Mouse (Mus musculus): ENCODE measurements around the gene Ubxn7. TPM values are rescaled to one million over a fixed set of nuclear protein-coding genes. Genes with fewer than 3 reads are reported as not detected.
A peak's percentile ranks its signal among the peaks of the same experiment; 100 is the strongest.

The Ubxn7 gene
- total and polyA plus RNA-seq, 2 experiments from 2014 or later, result 10.7 to 37.0 TPM

DNA sequence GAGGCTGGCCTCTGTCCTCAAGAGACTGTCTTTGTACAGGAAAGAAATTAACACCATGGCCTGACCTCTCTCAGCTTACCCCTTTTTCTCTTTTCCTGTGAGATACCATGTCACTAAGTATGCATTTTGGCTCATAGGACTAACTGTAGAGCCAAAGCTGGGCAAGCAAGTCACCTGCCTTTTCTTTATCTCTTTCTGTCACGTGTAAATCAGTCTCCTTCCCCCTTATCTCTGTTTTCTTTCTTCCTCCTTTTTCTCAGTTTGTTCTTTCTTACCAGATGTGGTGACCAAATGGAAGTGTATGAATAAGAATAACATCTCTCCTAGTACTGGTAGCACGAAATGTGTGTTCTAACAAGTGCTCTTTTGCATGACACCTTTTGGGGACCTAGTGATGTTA is 52.8 kb downstream of the Ubxn7 start:
- Histone ChIP-seq H3K27me3 (ENCODE audit: insufficient read depth, low read length) (no peaks in the 10 kb centered on the region), H3K27ac (ENCODE audit: low read depth, low read length) (no peak overlapping the region), H3K9ac (replicated peaks; ENCODE audit: low read length, poor library complexity, severe bottlenecking) (no peak overlapping the region), H3K4me1 (ENCODE audit: insufficient read depth, low read length) (no peaks in the 10 kb centered on the region), H3K4me3 (ENCODE audit: low read depth, low read length) (no peak overlapping the region), H3K36me3 (ENCODE audit: insufficient read depth, low read length) (peaks cover 25% of the 10 kb centered on the region), H3K4me2 (ENCODE audit: low read depth, low read length, poor library complexity, severe bottlenecking) (no peak overlapping the region), H3K9me3 (ENCODE audit: low read length) (no peaks in the 10 kb centered on the region)
- no peak for DNase-seq (ENCODE audit: low spot score)
- 91% methylated on average over 2 of the region's 2 CpGs for WGBS
- no peak for TF ChIP-seq CTCF (IDR thresholded peaks at IDR 0.05)
- no peak for ATAC-seq (ENCODE audit: low FRiP score)

DNA sequence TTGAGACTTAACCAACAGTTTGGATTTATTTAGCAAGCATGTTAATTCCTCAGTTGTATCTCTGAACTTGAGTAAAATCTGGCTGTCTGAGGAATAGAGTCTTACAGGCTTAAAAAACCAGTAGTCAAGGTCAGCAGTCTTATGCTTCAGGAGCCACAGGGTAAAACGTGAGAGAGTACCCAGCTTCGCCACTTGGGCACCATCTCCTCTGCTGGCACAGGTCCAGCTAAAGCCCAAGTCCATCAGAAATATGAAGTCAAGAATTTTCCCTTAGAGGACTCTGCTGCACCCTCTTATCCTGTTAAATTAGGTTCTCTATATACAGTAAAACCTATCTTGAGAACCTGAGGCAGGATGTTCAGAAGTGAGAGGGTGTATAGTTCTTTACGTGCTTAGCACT is 54.8 kb downstream of the Ubxn7 start:
- Histone ChIP-seq H3K36me3 (ENCODE audit: insufficient read depth, low read length) (peaks cover 19% of the 10 kb centered on the region), H3K4me3 (ENCODE audit: low read depth, low read length) (no peak overlapping the region), H3K4me1 (ENCODE audit: insufficient read depth, low read length) (no peaks in the 10 kb centered on the region), H3K27ac (ENCODE audit: low read depth, low read length) (no peak overlapping the region), H3K27me3 (ENCODE audit: insufficient read depth, low read length) (no peaks in the 10 kb centered on the region), H3K4me2 (ENCODE audit: low read depth, low read length, poor library complexity, severe bottlenecking) (no peak overlapping the region), H3K9me3 (ENCODE audit: low read length) (no peaks in the 10 kb centered on the region), H3K9ac (replicated peaks; ENCODE audit: low read length, poor library complexity, severe bottlenecking) (no peak overlapping the region)
- TF ChIP-seq CTCF (IDR thresholded peaks at IDR 0.05), result no peak
- DNase-seq (ENCODE audit: low spot score) (peak; percentile 1), ATAC-seq (ENCODE audit: low FRiP score) (no peak)
- WGBS, result 86% methylated on average over 3 of the region's 3 CpGs

DNA sequence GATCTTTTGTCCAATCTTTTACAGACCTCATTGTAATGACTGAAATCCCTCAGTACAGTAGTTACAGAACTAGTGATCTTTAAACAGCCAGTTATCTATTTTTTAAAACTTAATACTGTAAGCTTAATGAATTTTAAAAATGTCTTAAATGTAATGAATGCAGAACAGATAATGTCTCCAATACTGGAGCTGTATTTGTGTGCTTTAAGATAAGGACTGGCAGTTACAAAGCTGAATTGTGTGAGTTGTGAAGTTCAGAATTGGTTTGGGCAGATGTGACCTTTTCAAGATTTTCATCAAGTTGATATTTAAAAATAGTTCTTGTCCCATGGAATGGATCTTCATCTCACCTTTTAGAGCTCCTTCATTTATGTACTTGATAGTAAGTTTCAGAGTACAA is 57.0 kb downstream of the Ubxn7 start:
- H3K27ac ChIP-seq (ENCODE audit: low read depth, low read length), result no peak overlapping the region
- H3K9me3 ChIP-seq (ENCODE audit: low read length), result no peaks in the 10 kb centered on the region
- DNase-seq (ENCODE audit: low spot score), result no peak
- H3K4me3 ChIP-seq (ENCODE audit: low read depth, low read length), result no peak overlapping the region
- no peaks in the 10 kb centered on the region for H3K27me3 ChIP-seq (ENCODE audit: insufficient read depth, low read length)
- H3K4me2 ChIP-seq (ENCODE audit: low read depth, low read length, poor library complexity, severe bottlenecking), result no peak overlapping the region
- no peak overlapping the region for H3K9ac ChIP-seq (replicated peaks; ENCODE audit: low read length, poor library complexity, severe bottlenecking)
- no peak for ATAC-seq (ENCODE audit: low FRiP score)
- TF ChIP-seq CTCF (IDR thresholded peaks at IDR 0.05), result no peak
- peaks cover 19% of the 10 kb centered on the region; the same call in 1 of the 2 replicates for H3K36me3 ChIP-seq (ENCODE audit: insufficient read depth, low read length)
- no peaks in the 10 kb centered on the region for H3K4me1 ChIP-seq (ENCODE audit: insufficient read depth, low read length)

DNA sequence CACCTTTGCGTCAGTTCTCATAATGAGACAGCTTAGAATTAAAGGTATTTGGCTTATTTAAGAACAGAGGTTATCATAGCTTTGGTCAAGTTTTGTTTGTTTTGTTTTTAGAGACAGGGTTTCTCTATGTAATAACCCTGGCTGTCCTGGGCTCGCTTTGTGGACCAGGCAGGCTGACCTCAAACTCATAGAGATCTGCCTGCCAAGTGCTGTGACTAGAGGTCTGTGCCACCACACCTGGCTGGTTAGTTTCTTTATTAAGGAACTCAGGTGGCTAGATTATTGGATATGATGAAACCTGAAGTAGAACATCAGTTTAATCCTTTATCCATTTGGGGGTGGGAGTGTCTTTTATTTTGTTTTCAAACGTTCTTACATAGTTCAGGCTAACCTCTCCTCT is 57.8 kb downstream of the Ubxn7 start:
- no peaks in the 10 kb centered on the region for H3K27me3 ChIP-seq (ENCODE audit: insufficient read depth, low read length)
- ATAC-seq (ENCODE audit: low FRiP score) (no peak), DNase-seq (ENCODE audit: low spot score) (no peak)
- H3K4me1 ChIP-seq (ENCODE audit: insufficient read depth, low read length), result no peaks in the 10 kb centered on the region
- TF ChIP-seq CTCF (IDR thresholded peaks at IDR 0.05), result no peak
- no peak overlapping the region for H3K9ac ChIP-seq (replicated peaks; ENCODE audit: low read length, poor library complexity, severe bottlenecking)
- no peak overlapping the region for H3K27ac ChIP-seq (ENCODE audit: low read depth, low read length)
- H3K4me2 ChIP-seq (ENCODE audit: low read depth, low read length, poor library complexity, severe bottlenecking), result no peak overlapping the region
- H3K9me3 ChIP-seq (ENCODE audit: low read length), result no peaks in the 10 kb centered on the region
- no peak overlapping the region for H3K4me3 ChIP-seq (ENCODE audit: low read depth, low read length)
- WGBS, result 93% methylated on average over 3 of the region's 3 CpGs
- peaks cover 16% of the 10 kb centered on the region; the same call in 1 of the 2 replicates for H3K36me3 ChIP-seq (ENCODE audit: insufficient read depth, low read length)

DNA sequence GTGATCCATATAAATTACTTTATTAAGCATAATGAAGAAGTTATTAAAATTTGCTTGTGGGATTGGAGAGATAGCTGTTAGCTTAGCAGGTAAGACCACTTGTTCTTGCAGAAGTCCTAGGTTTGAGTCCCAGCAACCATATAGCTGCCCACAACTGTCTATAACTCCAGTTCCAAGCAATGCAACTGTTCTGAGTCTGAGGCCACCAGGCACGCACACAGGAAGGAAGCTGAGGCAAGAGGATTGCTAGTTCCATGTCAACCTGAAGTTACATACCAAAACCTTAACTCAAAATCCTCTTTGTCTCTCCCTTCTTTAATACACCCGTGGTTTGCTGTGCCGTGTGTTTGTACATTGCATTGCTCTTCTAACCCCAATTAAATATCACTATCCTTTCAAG is 58.8 kb downstream of the Ubxn7 start:
- WGBS, result 97% methylated on average over 3 of the region's 3 CpGs
- H3K27ac ChIP-seq (ENCODE audit: low read depth, low read length), result no peak overlapping the region
- H3K36me3 ChIP-seq (ENCODE audit: insufficient read depth, low read length), result peaks cover 6% of the 10 kb centered on the region; the same call in 1 of the 2 replicates
- H3K4me2 ChIP-seq (ENCODE audit: low read depth, low read length, poor library complexity, severe bottlenecking), result no peak overlapping the region
- no peaks in the 10 kb centered on the region for H3K27me3 ChIP-seq (ENCODE audit: insufficient read depth, low read length)
- H3K9ac ChIP-seq (replicated peaks; ENCODE audit: low read length, poor library complexity, severe bottlenecking), result no peak overlapping the region
- DNase-seq (ENCODE audit: low spot score), result no peak
- H3K4me1 ChIP-seq (ENCODE audit: insufficient read depth, low read length), result no peaks in the 10 kb centered on the region
- TF ChIP-seq CTCF (IDR thresholded peaks at IDR 0.05), result no peak
- no peak overlapping the region for H3K4me3 ChIP-seq (ENCODE audit: low read depth, low read length)
- ATAC-seq (ENCODE audit: low FRiP score), result no peak
- H3K9me3 ChIP-seq (ENCODE audit: low read length), result no peaks in the 10 kb centered on the region

DNA sequence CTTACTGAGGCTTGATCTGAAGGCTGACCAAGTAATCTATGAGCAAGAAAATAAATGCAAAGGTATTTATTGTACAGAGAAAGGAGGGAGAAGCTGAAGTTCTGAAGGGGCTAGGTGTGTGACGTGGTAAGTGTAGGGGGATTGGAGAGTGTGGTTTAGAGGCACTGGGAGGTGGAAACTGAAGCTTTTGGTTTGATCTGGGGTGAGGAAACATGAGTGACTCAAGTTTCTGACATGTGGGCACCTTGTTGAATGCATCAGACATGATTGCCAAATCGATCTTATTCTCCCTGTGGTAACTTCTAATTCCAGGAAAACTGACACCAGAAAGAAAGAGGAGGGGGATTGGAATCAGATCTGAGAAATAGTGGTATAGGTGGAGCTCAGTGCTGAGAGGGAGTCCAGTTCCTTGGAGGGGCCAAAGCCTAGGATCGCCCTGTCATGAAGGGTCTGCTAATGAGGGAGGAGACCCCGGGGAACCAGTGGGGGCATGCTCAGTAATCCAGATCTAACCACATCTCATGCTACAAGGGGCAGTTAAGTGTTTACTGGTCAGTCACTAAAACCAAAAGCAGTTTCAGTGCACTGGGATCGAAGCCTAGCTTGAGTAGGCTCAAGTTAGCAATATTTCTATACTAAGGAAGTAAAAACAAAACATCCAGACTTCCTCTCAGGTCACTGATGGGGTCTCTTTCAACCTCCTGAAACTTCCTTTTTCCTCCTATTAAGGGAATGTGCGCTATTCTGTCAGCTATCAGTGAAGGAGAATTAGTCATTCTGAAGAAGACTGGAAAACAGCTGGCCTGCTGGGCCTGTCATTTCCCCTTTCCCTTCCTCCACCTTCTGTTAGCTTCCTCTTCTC is 63.9 kb downstream of the Ubxn7 start:
- no peak overlapping the region for H3K4me3 ChIP-seq (ENCODE audit: low read depth, low read length)
- H3K27ac ChIP-seq (ENCODE audit: low read depth, low read length), result no peak overlapping the region
- no peak for ATAC-seq (ENCODE audit: low FRiP score)

More for the DNA sequence above, 63.9 kb downstream of the Ubxn7 start:
- no peak overlapping the region for H3K4me2 ChIP-seq (ENCODE audit: low read depth, low read length, poor library complexity, severe bottlenecking)
- no peak for DNase-seq (ENCODE audit: low spot score)
- peaks cover 4% of the 10 kb centered on the region; the same call in 1 of the 2 replicates for H3K36me3 ChIP-seq (ENCODE audit: insufficient read depth, low read length)
- no peak for TF ChIP-seq CTCF (IDR thresholded peaks at IDR 0.05)
- 74% methylated on average over 6 of the region's 6 CpGs for WGBS
- no peak overlapping the region for H3K9ac ChIP-seq (replicated peaks; ENCODE audit: low read length, poor library complexity, severe bottlenecking)
- H3K27me3 ChIP-seq (ENCODE audit: insufficient read depth, low read length), result no peaks in the 10 kb centered on the region
- no peaks in the 10 kb centered on the region for H3K4me1 ChIP-seq (ENCODE audit: insufficient read depth, low read length)
- H3K9me3 ChIP-seq (ENCODE audit: low read length), result no peaks in the 10 kb centered on the region
